Mouse (Mus musculus) adrenal gland (tissue): ENCODE results near the gene Hdac5.

ENCODE experiments used
- intact Hi-C: fragments of 180-260 bp; cut with DNase I; formaldehyde crosslinking; loops from one replicate; pipeline ENCODE4 v1.15.1; 2025
- microRNA-seq, 2 experiments: library from miRNA; unstranded; fragments of <30 nt; microRNA quantifications; one replicate each; pipeline ENCODE4; 2019

The Hdac5 gene

DNA sequence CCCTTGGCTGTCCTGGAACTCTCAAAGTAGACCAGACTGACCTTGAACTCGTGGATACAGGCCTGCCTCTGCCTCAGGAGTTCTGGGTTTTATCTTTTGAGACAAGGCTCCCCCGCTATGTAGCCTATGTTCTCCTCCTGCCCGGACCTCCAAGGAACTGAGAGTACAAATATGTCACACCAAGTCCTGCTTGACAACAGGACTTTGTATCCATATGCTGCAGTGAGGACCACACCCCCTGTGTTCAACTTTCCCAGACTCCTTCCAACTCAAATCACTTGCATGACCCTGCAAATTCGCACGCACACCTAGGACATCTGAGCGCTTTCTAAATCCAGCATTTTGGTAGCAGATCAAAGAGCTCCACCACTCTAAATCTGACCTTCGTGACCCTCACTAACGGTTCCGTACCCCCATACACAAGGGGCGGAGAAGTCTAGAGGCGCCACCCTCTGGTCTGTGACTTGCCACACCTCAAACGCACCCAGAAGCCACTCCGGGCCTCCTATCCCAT lies 85.0 kb downstream of the Hdac5 start:
- intact Hi-C loops, result loop anchor here (5.0 kb wide), 1 partner anchor 287 kb away; the partner anchor contains the start of gene Grn

Small RNA genes within 50 kb of the gene (microRNA-seq; reads per million reads assigned to microRNA genes)
- gene Mir8101, result 1.7 reads per million in 2 experiments
